Mouse (Mus musculus): ENCODE results near the gene Gda. TPM values are rescaled to one million over a fixed set of nuclear protein-coding genes. Genes with fewer than 3 reads are reported as not detected.

Gda gene
- polyA plus RNA-seq, 1 experiment: 0.04 TPM

DNA sequence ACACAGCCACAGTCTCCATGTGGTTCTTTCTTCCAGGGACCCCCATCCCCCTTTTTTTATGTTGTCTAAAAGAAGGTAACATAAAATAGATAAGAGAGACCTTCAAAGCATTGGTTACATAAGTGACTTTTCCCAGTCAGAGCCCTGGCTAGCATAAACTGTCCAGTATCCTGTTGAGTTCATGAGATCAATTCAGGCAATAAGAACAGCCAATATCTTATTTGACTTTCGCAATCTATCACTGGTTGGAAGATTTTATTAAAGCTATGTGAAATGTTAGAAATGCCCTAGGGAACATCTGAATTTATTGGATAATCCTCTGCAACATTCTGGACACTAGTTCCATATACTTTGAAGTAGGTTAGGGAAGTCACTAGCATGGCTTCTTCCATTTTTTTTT is 7.8 kb upstream of the Gda start:
- no peaks in the 10 kb centered on the region for H3K79me2 ChIP-seq (ENCODE audit: control insufficient read depth, insufficient read depth)
- H3K4me2 ChIP-seq (ENCODE audit: low read depth): no peak overlapping the region
- no peak overlapping the region for H3K4me3 ChIP-seq
- no peaks in the 10 kb centered on the region for H3K27me3 ChIP-seq (ENCODE audit: control insufficient read depth, insufficient read depth, insufficient read length)
- no peak overlapping the region for H3ac ChIP-seq (ENCODE audit: control insufficient read depth, insufficient read length)
- TF ChIP-seq MYOG (IDR thresholded peaks at IDR 0.05; ENCODE audit: control insufficient read depth in 1 of 3, insufficient read depth in 1 of 3, insufficient read length in 2 of 3, low read depth in 2 of 3) (no peak), REST (IDR thresholded peaks at IDR 0.05; ENCODE audit: insufficient read depth, insufficient read length) (no peak), MYOD1 (IDR thresholded peaks at IDR 0.05; ENCODE audit: control insufficient read depth in 1 of 3, insufficient read length in 2 of 3, low read depth in 2 of 3) (no peak), TCF12 (IDR thresholded peaks at IDR 0.05; ENCODE audit: insufficient read depth, poor library complexity, severe bottlenecking) (no peak), E2F4 (IDR thresholded peaks at IDR 0.05; ENCODE audit: insufficient read depth) (no peak), SRF (IDR thresholded peaks at IDR 0.05; ENCODE audit: control insufficient read depth, insufficient read length, low read depth) (no peak), TCF3 (IDR thresholded peaks at IDR 0.05; ENCODE audit: insufficient read length, low read depth) (no peak), USF1 (IDR thresholded peaks at IDR 0.05; ENCODE audit: low read depth) (no peak), POLR2A (IDR thresholded peaks at IDR 0.05; ENCODE audit: insufficient read length, low read depth) (no peak)
- H3K36me3 ChIP-seq (ENCODE audit: control insufficient read depth, insufficient read depth): no peaks in the 10 kb centered on the region

DNA sequence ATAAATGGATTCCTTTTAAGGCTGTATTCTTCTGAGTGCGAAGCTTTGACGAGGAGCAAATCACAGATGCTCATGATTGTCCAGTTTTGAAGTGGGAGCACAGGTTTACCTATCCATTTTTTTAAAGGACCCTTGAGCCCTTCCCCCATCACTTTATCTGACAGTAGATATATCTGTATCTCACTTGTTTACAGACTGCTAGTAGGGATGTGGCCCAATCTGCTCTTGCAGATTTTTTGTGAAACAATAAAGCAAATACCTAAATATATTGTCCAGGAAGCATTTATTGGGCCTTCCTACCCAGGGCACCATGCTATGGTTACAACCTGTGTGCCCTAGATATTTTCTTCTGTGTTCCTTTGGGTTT is 6.8 kb upstream of the Gda start:
- H3K27me3 ChIP-seq (ENCODE audit: control insufficient read depth, insufficient read depth, insufficient read length): no peaks in the 10 kb centered on the region
- H3K4me3 ChIP-seq: no peak overlapping the region
- no peaks in the 10 kb centered on the region for H3K79me2 ChIP-seq (ENCODE audit: control insufficient read depth, insufficient read depth)
- H3K36me3 ChIP-seq (ENCODE audit: control insufficient read depth, insufficient read depth): no peaks in the 10 kb centered on the region
- H3ac ChIP-seq (ENCODE audit: control insufficient read depth, insufficient read length): no peak overlapping the region
- no peak for TF ChIP-seq REST (IDR thresholded peaks at IDR 0.05; ENCODE audit: insufficient read depth, insufficient read length)
- no peak for TF ChIP-seq TCF12 (IDR thresholded peaks at IDR 0.05; ENCODE audit: insufficient read depth, poor library complexity, severe bottlenecking)
- TF ChIP-seq MAX (IDR thresholded peaks at IDR 0.05; ENCODE audit: low read depth): no peak
- no peak overlapping the region for H3K4me2 ChIP-seq (ENCODE audit: low read depth)

DNA sequence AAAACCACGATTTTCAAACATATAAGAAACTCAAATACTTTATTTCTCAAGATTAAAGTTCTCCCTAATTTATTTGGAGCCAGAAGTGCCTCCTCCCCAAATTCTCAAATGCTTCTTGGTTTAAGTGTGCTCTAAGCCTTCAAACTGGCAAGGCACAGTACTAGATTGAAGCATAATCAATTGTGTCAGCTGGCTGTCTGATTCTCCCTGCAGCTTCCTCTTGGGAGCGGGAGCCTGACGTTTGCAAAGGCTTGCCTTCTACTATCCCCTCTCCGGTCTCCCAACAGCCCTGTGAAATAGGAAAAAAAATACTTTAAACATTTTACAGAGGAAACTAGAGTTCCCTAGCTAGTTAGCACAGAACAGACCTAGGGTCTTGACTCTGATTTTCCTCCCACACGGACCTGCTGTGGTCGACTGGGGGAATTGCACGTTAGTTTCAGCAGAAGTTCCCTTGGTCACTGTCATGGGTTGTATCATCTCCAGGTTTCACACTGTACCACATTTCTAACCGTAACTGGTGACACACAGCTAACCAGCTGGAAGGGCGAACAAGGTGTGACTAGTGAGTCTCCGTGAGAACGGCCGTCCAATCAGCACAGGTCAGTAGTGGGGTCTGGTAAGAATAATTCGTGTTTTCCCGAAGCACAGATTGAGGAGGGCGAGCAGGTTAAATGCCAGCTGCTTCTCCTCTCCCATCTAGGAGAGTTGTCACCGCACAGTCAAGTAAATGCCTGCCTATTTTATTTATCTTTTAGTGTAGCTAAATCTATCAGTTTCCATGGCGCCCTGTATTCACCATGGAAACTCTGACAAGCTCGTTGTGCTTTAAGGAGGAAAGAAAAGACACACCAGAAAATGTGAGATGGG is 6.2 kb upstream of the Gda start:
- Histone ChIP-seq H3K4me2 (ENCODE audit: low read depth) (no peak overlapping the region), H3K27me3 (ENCODE audit: control insufficient read depth, insufficient read depth, insufficient read length) (no peaks in the 10 kb centered on the region), H3K79me2 (ENCODE audit: control insufficient read depth, insufficient read depth) (no peaks in the 10 kb centered on the region), H3K36me3 (ENCODE audit: control insufficient read depth, insufficient read depth) (no peaks in the 10 kb centered on the region), H3ac (ENCODE audit: control insufficient read depth, insufficient read length) (no peak overlapping the region), H3K4me3 (no peak overlapping the region)
- TF ChIP-seq TCF12 (IDR thresholded peaks at IDR 0.05; ENCODE audit: insufficient read depth, poor library complexity, severe bottlenecking): no peak
- no peak for TF ChIP-seq E2F4 (IDR thresholded peaks at IDR 0.05; ENCODE audit: insufficient read depth)
- TF ChIP-seq POLR2A (IDR thresholded peaks at IDR 0.05; ENCODE audit: insufficient read length, low read depth): no peak
- TF ChIP-seq SRF (IDR thresholded peaks at IDR 0.05; ENCODE audit: control insufficient read depth, insufficient read length, low read depth): no peak
- TF ChIP-seq POLR2AphosphoS2 (IDR thresholded peaks at IDR 0.05; ENCODE audit: insufficient read length, low read depth): no peak
- TF ChIP-seq MAX (IDR thresholded peaks at IDR 0.05; ENCODE audit: low read depth): no peak
- TF ChIP-seq MYOD1 (IDR thresholded peaks at IDR 0.05; ENCODE audit: control insufficient read depth in 1 of 3, insufficient read length in 2 of 3, low read depth in 2 of 3): no peak
- TF ChIP-seq USF1 (IDR thresholded peaks at IDR 0.05; ENCODE audit: low read depth): no peak
- no peak for TF ChIP-seq TCF3 (IDR thresholded peaks at IDR 0.05; ENCODE audit: insufficient read length, low read depth)
- no peak for TF ChIP-seq REST (IDR thresholded peaks at IDR 0.05; ENCODE audit: insufficient read depth, insufficient read length)
- TF ChIP-seq CEBPB (IDR thresholded peaks at IDR 0.05; ENCODE audit: insufficient read depth, poor library complexity, severe bottlenecking): no peak
- TF ChIP-seq MYOG (IDR thresholded peaks at IDR 0.05; ENCODE audit: control insufficient read depth in 1 of 3, insufficient read depth in 1 of 3, insufficient read length in 2 of 3, low read depth in 2 of 3): no peak

DNA sequence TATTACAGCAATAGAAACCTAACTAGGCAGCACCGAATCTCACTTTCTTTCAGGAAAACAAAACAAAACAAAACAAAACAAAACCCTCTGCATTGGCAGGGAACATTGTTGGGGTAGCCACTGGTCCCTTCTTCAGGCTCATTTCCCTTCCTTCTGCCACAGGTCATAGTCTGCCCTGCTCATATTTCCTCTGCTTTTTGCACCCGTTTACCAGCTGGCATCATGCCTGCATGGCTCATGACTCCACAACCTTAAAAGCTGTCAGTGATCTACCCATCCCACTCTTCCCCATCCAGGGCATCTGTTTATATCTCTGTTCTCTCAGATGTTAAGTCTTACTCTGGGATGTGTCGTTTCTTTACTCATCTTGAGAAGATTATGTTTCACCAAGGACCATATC is 5.3 kb upstream of the Gda start:
- Histone ChIP-seq H3K4me2 (ENCODE audit: low read depth) (no peak overlapping the region), H3ac (ENCODE audit: control insufficient read depth, insufficient read length) (no peak overlapping the region), H3K79me2 (ENCODE audit: control insufficient read depth, insufficient read depth) (no peaks in the 10 kb centered on the region), H3K27me3 (ENCODE audit: control insufficient read depth, insufficient read depth, insufficient read length) (no peaks in the 10 kb centered on the region), H3K36me3 (ENCODE audit: control insufficient read depth, insufficient read depth) (no peaks in the 10 kb centered on the region), H3K4me3 (no peak overlapping the region)
- TF ChIP-seq SRF (IDR thresholded peaks at IDR 0.05; ENCODE audit: control insufficient read depth, insufficient read length, low read depth) (no peak), E2F4 (IDR thresholded peaks at IDR 0.05; ENCODE audit: insufficient read depth) (no peak), TCF3 (IDR thresholded peaks at IDR 0.05; ENCODE audit: insufficient read length, low read depth) (no peak), TCF12 (IDR thresholded peaks at IDR 0.05; ENCODE audit: insufficient read depth, poor library complexity, severe bottlenecking) (no peak), REST (IDR thresholded peaks at IDR 0.05; ENCODE audit: insufficient read depth, insufficient read length) (no peak), MYOD1 (IDR thresholded peaks at IDR 0.05; ENCODE audit: control insufficient read depth in 1 of 3, insufficient read length in 2 of 3, low read depth in 2 of 3) (no peak), USF1 (IDR thresholded peaks at IDR 0.05; ENCODE audit: low read depth) (no peak), POLR2A (IDR thresholded peaks at IDR 0.05; ENCODE audit: insufficient read length, low read depth) (no peak), MYOG (IDR thresholded peaks at IDR 0.05; ENCODE audit: control insufficient read depth in 1 of 3, insufficient read depth in 1 of 3, insufficient read length in 2 of 3, low read depth in 2 of 3) (no peak), CEBPB (IDR thresholded peaks at IDR 0.05; ENCODE audit: insufficient read depth, poor library complexity, severe bottlenecking) (no peak), MAX (IDR thresholded peaks at IDR 0.05; ENCODE audit: low read depth) (no peak)

DNA sequence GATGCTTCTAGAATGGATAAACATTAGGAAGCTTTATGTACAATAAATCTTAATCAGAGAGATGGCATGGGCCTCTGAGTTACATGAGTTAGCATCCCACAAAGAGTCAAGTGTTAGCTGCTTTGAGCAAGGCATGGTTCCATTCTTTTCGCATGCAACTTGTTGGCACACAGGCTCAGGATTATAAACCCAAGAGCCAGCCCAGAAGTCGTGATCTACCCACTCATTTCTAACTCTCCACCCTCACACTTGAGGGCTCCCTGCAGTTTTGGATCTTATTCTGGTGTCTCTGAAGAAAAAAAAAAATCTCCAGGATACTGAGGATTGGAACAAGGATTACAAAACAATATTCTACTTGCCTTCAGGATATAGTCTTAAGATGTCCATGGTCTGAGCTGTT is 4.5 kb upstream of the Gda start:
- no peak overlapping the region for H3K4me3 ChIP-seq
- TF ChIP-seq SRF (IDR thresholded peaks at IDR 0.05; ENCODE audit: control insufficient read depth, insufficient read length, low read depth) (no peak), POLR2A (IDR thresholded peaks at IDR 0.05; ENCODE audit: insufficient read length, low read depth) (no peak), MYOG (IDR thresholded peaks at IDR 0.05; ENCODE audit: control insufficient read depth in 1 of 3, insufficient read depth in 1 of 3, insufficient read length in 2 of 3, low read depth in 2 of 3) (no peak), E2F4 (IDR thresholded peaks at IDR 0.05; ENCODE audit: insufficient read depth) (no peak), MAX (IDR thresholded peaks at IDR 0.05; ENCODE audit: low read depth) (no peak), REST (IDR thresholded peaks at IDR 0.05; ENCODE audit: insufficient read depth, insufficient read length) (no peak), CEBPB (IDR thresholded peaks at IDR 0.05; ENCODE audit: insufficient read depth, poor library complexity, severe bottlenecking) (no peak), TCF12 (IDR thresholded peaks at IDR 0.05; ENCODE audit: insufficient read depth, poor library complexity, severe bottlenecking) (no peak), TCF3 (IDR thresholded peaks at IDR 0.05; ENCODE audit: insufficient read length, low read depth) (no peak), POLR2AphosphoS2 (IDR thresholded peaks at IDR 0.05; ENCODE audit: insufficient read length, low read depth) (no peak), MYOD1 (IDR thresholded peaks at IDR 0.05; ENCODE audit: control insufficient read depth in 1 of 3, insufficient read length in 2 of 3, low read depth in 2 of 3) (no peak), USF1 (IDR thresholded peaks at IDR 0.05; ENCODE audit: low read depth) (no peak)
- no peaks in the 10 kb centered on the region for H3K79me2 ChIP-seq (ENCODE audit: control insufficient read depth, insufficient read depth)
- no peak overlapping the region for H3ac ChIP-seq (ENCODE audit: control insufficient read depth, insufficient read length)
- H3K4me2 ChIP-seq (ENCODE audit: low read depth): no peak overlapping the region
- no peaks in the 10 kb centered on the region for H3K27me3 ChIP-seq (ENCODE audit: control insufficient read depth, insufficient read depth, insufficient read length)
- H3K36me3 ChIP-seq (ENCODE audit: control insufficient read depth, insufficient read depth): no peaks in the 10 kb centered on the region
